Mouse (Mus musculus): Measurements from ENCODE around the gene Olfr871.

Olfr871 gene

DNA sequence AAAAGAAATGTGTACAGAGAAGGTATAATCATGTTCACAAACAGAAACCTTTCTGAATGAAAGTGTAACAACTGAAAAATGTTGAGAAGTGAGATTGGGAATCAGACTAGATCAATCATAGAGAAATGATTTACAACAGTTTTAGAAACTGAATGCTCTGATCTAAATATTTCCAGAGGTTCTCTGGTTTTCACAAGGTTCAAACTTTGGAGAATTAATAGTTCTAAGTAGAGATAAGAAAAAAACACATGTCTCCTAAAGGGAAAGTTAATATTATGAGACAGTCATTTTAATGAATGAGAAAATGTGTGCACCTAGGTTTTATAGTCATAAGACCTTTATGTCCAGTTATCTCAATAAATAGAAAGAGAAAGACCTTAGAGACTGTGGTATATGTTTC lies at the start of gene Olfr871:
Olfr871 (plus strand) TSS at position 301 of the 400 bp plus-strand sequence.
- DNase-seq (ENCODE audit: low read depth) = no peak

DNA sequence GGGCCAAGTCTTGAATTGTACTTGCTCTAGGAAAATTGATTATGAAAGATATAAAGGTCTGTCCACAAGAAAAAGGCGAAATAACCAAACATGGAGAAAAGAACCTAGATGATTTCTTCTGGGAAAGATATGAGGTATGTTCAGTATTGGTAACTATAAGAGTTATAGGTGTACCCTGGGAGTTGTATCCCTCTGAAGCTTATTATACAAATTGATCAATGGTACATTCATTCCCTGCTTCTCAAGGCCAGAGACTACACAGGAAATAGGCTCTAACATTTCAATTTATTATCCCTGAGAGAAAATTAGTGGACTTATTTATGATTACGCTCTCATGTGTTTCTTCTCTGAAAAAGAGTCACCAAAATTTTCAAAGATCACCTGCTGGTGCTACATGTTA lies 38.0 kb upstream of the Olfr871 start, which contains the start of gene Olfr870:
Olfr870 (minus strand) TSS at position 101 of the 400 bp plus-strand sequence.
- no peak for DNase-seq (ENCODE audit: low read depth)

DNA sequence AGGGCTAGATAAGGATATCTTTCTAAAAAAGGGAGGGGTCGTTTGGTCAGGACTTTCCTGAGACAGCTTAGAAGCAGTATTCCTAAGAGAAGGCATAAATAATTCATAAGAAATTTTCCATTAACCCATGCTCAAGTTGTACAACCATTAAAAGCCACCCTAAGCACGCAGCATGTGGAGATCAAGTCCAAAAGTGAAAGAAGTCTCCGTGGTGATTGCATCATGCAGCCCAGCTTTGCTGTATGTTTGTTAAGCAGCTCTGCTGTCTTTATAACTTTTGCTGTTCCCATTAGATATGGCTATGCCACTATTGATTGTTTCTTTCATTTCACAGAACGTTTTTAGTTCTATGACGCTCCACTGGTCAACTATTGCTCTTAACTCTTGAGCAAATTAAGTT lies 32.5 kb upstream of the Olfr871 start:
- DNase-seq (ENCODE audit: low read depth) = peak; percentile 18

DNA sequence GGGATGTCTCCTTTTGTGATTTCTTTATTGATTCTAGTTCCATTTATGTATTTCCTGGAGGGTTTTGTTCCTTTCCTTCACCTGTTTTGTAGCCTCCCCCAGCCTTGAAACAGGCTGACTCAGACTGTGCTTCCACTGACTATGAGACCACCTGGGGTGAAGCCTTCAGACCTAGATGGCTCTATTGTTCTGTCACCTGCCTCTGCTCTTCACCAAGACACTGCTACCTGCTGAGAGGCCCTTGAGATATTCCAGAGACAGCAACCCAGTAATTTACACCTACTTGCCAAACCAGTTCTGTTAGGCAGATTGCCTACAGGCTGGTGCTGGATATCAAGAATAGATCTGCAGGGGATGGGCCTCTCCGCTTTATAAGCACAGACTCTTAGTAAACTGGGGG lies 9.9 kb upstream of the Olfr871 start:
- DNase-seq (ENCODE audit: low read depth) = no peak

DNA sequence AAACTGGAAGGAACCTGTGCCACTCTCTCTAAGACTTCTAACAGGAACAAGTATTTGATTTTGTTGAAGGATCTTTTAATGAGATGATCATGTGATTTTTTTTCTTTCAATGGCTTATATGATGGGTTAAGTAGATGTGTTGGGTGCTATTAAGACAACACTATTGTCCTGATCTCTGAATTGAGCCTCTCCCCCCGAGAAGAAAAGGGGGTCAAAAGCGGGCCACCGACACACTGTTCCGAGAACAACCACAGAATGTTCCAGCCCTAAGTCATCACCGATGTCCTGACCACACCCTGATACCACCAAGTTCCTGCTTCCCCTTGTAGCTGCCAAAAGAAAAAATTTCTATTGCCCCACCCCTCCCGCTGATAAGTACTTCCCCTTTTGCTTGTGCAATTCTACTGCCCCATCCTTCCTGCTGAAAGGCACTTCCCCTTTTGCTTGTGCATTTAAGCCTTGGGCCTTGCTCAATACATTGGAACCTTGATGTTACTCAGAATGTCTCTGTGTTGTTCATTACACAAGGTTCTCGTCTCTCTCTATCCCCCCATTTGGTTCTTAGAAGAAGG lies 8.5 kb upstream of the Olfr871 start:
- DNase-seq (ENCODE audit: low read depth) = peak; percentile 4

DNA sequence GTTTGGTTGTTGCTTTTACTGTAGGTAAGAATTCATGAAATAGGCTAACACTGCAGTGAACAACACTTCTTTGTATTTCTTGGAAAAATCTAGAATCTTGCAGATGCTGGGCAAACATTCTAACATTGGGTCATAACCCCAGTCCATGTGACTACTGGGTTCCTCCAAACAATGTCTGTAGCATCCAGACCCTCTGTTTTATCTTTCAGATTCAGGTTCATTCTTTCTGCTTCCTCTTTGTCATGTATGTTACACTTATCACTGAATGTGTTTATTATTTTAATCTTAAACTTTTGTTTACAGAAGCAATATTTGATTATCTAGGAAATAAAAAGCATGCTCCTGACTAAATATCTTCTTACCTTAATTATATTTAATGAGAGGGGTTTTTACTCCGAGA lies 1.2 kb upstream of the Olfr871 start:
- no peak for DNase-seq (ENCODE audit: low read depth)

DNA sequence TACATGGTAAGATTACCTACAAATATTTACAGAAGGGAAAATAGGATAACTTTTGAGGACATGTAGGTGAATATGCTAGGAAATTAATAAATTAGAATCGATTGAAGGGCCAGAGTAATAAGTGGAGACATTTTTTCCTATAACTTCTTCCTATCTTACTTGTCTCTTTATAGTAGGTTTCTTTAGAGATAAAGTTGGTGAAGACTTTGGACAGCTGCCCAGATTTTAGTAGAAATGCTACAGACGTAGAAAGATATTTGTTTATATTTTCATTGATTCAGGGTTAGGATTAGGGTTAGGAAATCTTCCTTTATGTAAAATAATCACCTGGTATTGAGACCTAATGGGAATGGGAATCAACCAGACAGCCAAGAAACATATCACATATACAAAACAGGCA lies 530 bp upstream of the Olfr871 start:
- DNase-seq (ENCODE audit: low read depth) = no peak

DNA sequence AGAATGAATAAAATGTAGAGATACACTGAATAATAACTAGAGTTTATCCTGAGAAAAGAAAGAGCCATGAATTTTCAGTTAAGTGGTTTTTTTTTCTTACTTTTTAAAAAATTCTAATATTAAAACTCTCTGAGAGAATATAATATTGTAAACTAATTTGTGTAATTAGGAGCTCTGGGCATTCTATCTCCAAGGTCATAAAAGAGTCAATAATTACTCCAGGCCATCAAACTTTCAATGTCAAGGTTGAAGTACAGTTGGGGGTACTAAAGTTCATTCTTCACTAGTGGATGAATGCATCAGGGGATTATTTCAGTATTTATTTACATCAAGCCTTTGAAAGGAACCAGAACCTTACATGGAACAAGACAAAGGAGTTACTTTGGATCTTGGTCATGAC lies 24.8 kb downstream of the Olfr871 start, which contains the start of gene Olfr872:
Olfr872 (plus strand) TSS at position 301 of the 400 bp plus-strand sequence.
- DNase-seq (ENCODE audit: low read depth) = no peak

DNA sequence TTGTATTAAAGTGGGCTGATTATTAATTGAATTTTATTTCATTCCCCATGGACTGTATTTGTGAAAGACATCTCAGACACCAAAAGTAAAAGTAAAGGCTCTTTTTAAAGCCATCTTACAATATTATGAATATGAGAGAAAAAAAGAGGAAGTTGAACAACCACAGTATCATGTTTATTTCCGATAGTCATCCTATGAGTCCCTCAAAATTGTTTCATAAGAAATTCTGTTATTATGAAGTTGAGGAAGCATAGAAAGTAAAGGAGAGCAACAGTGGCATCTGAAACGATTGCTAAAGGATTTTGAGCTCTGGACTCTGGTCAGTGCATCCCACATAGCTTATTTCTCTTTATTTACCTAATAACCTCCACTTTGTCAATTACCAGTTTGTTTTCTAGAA lies 25.4 kb downstream of the Olfr871 start:
- DNase-seq (ENCODE audit: low read depth) = peak; percentile 59
